Mouse (Mus musculus) CD4-positive naive resting alpha-beta T cell, adult 57 days (primary cell): ENCODE data around the gene Scn3a. TPM values are rescaled to one million over a fixed set of nuclear protein-coding genes. Genes with fewer than 3 reads are reported as not detected.

Experiments used
- total RNA-seq: library from RNA; stranded (reverse); gene quantifications from one replicate; pipeline ENCODE4 v1.2.4, GENCODE M21; 2023

Scn3a gene
- total RNA-seq, result not detected

DNA sequence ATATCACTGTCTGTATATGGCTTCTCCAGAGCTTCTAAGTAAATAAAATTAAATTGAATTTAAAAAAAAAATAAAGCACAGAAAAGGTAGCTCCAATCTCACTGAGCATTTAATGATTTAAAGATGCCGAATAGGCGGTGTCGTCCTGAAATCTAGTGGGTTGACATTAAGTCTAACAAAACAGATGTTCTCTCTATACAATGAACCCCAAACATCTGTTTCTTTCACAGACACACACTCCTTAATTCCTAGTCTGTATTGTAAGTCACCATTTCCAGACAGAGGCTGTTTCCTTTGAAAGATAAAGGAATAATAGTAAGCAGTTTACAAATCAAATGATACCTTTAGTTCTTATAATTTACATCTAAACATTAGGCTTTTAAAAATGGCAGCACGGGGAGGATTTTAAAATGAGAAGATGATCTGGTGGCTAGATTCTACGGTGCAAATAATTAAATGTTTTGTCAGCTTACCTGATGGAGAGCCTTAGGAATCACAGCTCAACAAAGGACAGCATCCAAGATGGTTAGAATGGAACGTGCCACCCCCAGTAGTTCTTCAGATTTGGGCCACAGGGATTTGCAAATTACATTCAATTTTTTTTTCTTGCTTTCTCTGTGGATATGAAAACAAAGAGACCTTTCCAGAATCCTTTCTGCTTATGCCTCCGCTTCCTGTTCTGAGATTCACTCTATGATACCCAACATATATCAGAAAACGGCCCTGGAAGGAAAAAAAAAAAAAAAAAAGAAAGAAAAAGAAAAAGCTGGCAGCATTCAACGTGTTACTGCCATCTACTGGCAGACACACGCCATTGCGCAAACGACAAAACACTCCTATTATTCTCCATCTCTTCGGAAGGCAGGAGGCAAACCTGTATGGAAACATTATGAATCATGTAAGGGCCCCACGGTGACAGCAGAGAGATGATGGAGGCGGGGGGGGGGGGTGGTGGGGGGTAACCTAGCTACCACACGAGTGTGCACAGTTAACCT is at the start of gene Scn3a:
Scn3a (minus strand) TSS at position 835 of the 995 bp plus-strand sequence.

Other genes starting within 250 kb of the Scn3a start
- gene Slc38a11, start 203.6 kb downstream of the Scn3a start, total RNA-seq, result not detected
- gene Scn2a, start 53.1 kb upstream of the Scn3a start, total RNA-seq, result not detected